Mouse (Mus musculus) embryonic facial prominence, embryonic 13.5 days (tissue): Measurements from ENCODE around the gene Epm2aip1. TPM values are rescaled to one million over a fixed set of nuclear protein-coding genes. Genes with fewer than 3 reads are reported as not detected.

Experiments
- ATAC-seq: fragments of 200-750 bp; cut with Nextera tagmentation; 2 replicates; pipeline ENCODE4 v1.8.0; 2017; ENCODE audit warnings: low read depth; ENCODE audit not compliant: insufficient number of reproducible peaks, insufficient read depth, low FRiP score, low TSS enrichment
- H3K27ac ChIP-seq: fragments of 300-500 bp; sonication (generic); 2 replicates; pipeline ENCODE4 v1.5.1; 2015; ENCODE audit warnings: moderate library complexity, mild to moderate bottlenecking, inconsistent platforms
- H3K27me3 ChIP-seq: fragments of 300-500 bp; sonication (generic); 2 replicates; pipeline ENCODE4 v1.6.1; 2015; ENCODE audit warnings: mild to moderate bottlenecking, inconsistent platforms
- H3K36me3 ChIP-seq: fragments of 300-500 bp; sonication (generic); 2 replicates; pipeline ENCODE4 v1.6.1; 2015; ENCODE audit warnings: mild to moderate bottlenecking, inconsistent platforms
- H3K4me1 ChIP-seq: fragments of 300-500 bp; sonication (generic); 2 replicates; pipeline ENCODE4 v1.6.1; 2015; ENCODE audit warnings: inconsistent platforms
- H3K4me2 ChIP-seq: fragments of 300-500 bp; sonication (generic); 2 replicates; pipeline ENCODE4 v1.6.1; 2015; ENCODE audit warnings: moderate library complexity, mild to moderate bottlenecking, inconsistent platforms
- H3K4me3 ChIP-seq: fragments of 300-500 bp; sonication (generic); 2 replicates; pipeline ENCODE4 v1.5.1; 2015; ENCODE audit warnings: mild to moderate bottlenecking, inconsistent platforms
- H3K9ac ChIP-seq: fragments of 300-500 bp; sonication (generic); 2 replicates; pipeline ENCODE4 v1.6.1; 2015; ENCODE audit warnings: mild to moderate bottlenecking, inconsistent platforms
- H3K9me3 ChIP-seq: fragments of 300-500 bp; sonication (generic); 2 replicates; pipeline ENCODE4 v1.6.1; 2016; ENCODE audit warnings: inconsistent platforms
- WGBS: fragments of 180-500 bp; shearing (Covaris S2); methylation state at CpG from one replicate; pipeline ENCODE4 v1.1.7; 2015; ENCODE audit warnings: mixed read lengths; 5-methylcytosine and 5-hydroxymethylcytosine counted together
- polyA plus RNA-seq: library from polyadenylated mRNA; unstranded; fragments of >200 nt; fragmentation: Nextera tagmentation; extraction: Ambion mirVana; gene quantifications from 2 replicates; pipeline ENCODE4 v1.2.1, GENCODE M21; 2015

Epm2aip1 gene
- polyA plus RNA-seq, 1 experiment from 2014 or later = 32.0 TPM

DNA sequence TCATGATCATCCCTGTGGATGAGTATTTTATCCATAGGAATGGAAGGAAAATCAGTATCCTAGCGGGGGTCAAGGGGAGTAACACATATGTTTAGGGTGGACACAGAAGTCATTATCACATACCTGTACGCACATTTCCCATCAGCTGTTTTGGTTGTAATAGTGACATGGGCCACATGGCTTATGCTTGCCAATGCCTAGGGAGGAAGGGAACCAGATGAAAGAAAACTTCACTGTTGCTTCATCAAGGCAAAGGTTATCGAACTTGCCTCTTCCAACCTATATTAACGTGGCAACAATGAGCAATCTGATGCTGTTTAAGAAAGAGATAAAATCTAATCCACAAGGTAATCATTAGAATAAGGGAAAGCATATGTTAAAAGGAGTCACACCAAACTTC is 10.4 kb upstream of the Epm2aip1 start:
- Histone ChIP-seq H3K4me2 (no peak overlapping the region), H3K27ac (no peak overlapping the region), H3K9me3 (no peaks in the 10 kb centered on the region), H3K27me3 (no peaks in the 10 kb centered on the region), H3K4me3 (no peak overlapping the region), H3K4me1 (no peaks in the 10 kb centered on the region), H3K36me3 (peaks cover 70% of the 10 kb centered on the region), H3K9ac (no peak overlapping the region)
- 81% methylated on average over 4 of the region's 4 CpGs for WGBS
- ATAC-seq = no peak

DNA sequence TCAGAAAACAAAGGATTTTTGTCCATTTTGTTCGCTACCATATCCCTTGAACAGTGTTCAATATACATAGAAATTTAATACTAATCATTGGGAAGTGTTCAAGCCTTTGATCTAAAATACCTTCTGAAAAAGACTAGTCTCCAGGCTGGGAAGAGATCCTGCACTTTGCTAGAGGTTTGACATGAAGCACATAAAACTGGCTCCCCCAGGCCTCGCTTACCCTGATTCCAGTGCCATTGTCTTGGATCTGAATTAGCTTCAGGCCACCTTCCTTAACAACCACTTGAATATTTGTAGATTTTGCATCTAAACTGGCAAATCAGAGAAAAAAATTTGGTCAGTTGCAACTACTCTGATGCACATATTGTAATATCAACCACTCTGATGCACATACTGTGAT is 3.7 kb upstream of the Epm2aip1 start:
- no peaks in the 10 kb centered on the region for H3K9me3 ChIP-seq
- WGBS = 95% methylated on average over 2 of the region's 2 CpGs
- no peak overlapping the region for H3K4me2 ChIP-seq
- H3K36me3 ChIP-seq = peaks cover 32% of the 10 kb centered on the region
- no peaks in the 10 kb centered on the region for H3K27me3 ChIP-seq
- no peak overlapping the region for H3K4me3 ChIP-seq
- H3K9ac ChIP-seq = no peak overlapping the region
- no peak overlapping the region for H3K27ac ChIP-seq
- ATAC-seq = no peak
- peaks cover 10% of the 10 kb centered on the region for H3K4me1 ChIP-seq

DNA sequence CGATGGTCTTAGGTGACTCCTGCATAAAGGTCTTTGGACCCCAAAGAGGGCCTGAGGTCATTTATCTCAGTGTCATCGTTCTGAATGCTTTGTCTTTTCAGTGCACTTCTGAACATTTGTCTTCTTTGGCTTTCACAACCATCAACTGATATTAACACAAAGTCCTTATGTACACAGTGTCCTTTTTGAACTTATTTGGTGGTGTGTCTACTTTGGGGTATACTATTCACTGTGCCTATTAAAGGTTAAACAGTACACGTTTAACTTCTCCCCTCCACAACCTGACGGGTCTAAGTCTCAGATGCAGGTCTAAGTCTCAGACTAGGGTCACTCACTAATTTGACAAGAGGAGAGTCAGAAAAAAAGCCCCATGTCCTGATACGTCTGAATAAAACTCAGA is 1.1 kb upstream of the Epm2aip1 start:
- WGBS = 15% methylated on average over 5 of the region's 5 CpGs

DNA sequence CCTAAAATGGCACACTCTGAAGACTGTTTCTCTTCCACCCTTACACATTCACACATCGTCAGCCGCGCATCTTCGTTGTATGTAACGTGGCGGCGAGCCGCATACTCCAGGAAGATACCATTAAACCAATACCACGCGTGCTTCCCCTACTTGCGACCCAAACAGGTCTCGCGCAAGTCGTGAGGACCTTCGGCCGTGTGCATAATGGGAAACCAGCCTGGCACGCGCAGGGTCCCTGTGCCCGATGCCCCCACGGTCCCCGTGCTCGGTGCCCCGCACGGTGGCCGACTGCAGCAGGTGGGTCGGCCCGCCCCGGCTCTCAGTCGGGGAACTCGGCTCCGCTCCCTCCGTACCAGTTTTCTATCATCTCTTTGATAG is 684 bp upstream of the Epm2aip1 start:
- Histone ChIP-seq H3K9ac (peak overlapping the region; percentile 83), H3K4me1 (peaks cover 33% of the 10 kb centered on the region), H3K36me3 (peaks cover 31% of the 10 kb centered on the region), H3K4me3 (peak overlapping the region; percentile 94), H3K27me3 (no peaks in the 10 kb centered on the region), H3K9me3 (no peaks in the 10 kb centered on the region), H3K27ac (peak overlapping the region; percentile 97), H3K4me2 (peak overlapping the region; percentile 70)
- ATAC-seq = peak; percentile 44
- WGBS = under 1% methylated on average over 32 of the region's 32 CpGs

More for the DNA sequence above, 1.1 kb upstream of the Epm2aip1 start:
- peak overlapping the region; percentile 83 for H3K9ac ChIP-seq
- H3K4me2 ChIP-seq = peak overlapping the region; percentile 70
- peaks cover 29% of the 10 kb centered on the region for H3K4me1 ChIP-seq
- peaks cover 29% of the 10 kb centered on the region for H3K36me3 ChIP-seq
- peak overlapping the region; percentile 97 for H3K27ac ChIP-seq
- peak overlapping the region; percentile 94 for H3K4me3 ChIP-seq
- no peaks in the 10 kb centered on the region for H3K9me3 ChIP-seq
- no peak for ATAC-seq
- no peaks in the 10 kb centered on the region for H3K27me3 ChIP-seq

DNA sequence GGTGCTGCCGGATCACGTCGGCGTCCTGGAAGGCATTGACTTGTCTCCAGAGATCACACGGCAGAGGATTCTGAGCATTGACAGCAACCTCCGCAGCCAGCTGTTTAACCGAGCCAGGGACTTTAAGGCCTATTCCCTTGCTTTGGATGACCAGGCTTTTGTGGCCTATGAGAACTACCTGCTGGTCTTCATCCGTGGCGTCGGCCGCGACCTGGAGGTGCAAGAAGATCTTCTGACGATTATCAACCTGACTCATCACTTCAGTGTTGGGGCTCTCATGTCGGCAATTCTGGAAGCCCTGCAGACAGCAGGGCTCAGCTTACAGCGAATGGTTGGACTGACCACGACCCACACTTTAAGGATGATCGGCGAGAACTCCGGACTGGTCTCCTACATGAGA is 627 bp downstream of the Epm2aip1 start:
- Histone ChIP-seq H3K4me3 (peak overlapping the region; percentile 94), H3K27ac (peak overlapping the region; percentile 97), H3K27me3 (no peaks in the 10 kb centered on the region), H3K36me3 (peaks cover 31% of the 10 kb centered on the region), H3K4me1 (peaks cover 40% of the 10 kb centered on the region), H3K9me3 (no peaks in the 10 kb centered on the region), H3K9ac (peak overlapping the region; percentile 95), H3K4me2 (peak overlapping the region; percentile 71)
- 10% methylated on average over 19 of the region's 19 CpGs for WGBS
- ATAC-seq = no peak

DNA sequence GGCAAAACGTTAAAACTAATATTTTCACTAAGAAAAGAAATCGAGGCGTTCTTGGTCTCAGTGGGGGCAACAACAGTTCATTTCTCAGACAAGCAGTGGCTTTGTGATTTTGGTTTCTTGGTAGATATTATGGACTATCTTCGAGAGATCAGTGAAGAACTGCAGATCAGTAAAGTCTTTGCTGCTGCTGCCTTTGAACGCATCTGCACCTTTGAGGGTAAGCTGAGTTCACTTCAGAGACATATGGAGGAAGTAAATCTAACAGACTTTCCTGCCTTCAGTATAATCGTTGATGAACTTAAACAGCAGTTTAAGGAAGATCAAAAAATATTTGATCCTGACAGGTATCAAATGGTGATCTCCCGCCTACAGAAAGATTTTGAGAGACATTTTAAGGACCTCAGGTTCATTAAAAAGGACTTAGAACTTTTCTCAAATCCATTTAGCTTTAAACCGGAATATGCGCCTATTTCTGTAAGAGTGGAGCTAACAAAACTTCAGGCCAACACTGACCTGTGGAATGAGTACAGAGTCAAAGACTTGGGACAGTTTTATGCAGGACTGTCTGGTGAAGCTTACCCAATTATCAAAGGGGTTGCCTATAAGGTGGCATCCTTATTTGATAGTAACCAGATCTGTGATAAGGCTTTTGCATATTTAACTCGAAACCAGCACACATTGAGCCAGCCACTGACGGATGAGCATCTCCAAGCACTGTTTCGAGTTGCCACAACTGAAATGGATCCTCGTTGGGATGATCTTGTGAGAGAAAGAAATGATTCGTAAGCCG is 1.5 kb downstream of the Epm2aip1 start:
- peak overlapping the region; percentile 71 for H3K4me2 ChIP-seq
- ATAC-seq = no peak
- H3K27me3 ChIP-seq = no peaks in the 10 kb centered on the region
- H3K4me1 ChIP-seq = peaks cover 40% of the 10 kb centered on the region
- H3K4me3 ChIP-seq = peak overlapping the region; percentile 94
- H3K36me3 ChIP-seq = peaks cover 38% of the 10 kb centered on the region
- no peak overlapping the region for H3K27ac ChIP-seq
- H3K9me3 ChIP-seq = no peaks in the 10 kb centered on the region
- peak overlapping the region; percentile 95 for H3K9ac ChIP-seq
- WGBS = 68% methylated on average over 15 of the region's 15 CpGs

DNA sequence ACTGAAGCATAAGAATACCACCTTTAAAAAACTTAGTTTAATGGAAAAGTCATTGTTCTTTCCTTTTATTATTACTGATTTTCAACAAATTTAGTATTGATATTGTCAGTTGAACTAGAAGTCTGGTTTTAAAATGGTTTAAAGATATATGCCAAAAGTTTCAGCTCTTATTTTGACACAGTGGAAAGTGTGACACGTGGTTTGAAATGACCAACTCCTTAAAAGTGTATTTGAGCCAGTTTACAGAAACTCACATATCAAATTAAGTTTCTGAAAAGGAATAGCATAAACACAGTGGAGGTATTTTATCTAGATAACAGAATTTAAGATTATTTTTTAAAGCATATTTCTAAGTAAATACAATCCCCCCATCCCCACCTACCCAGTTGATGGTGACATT is 2.2 kb downstream of the Epm2aip1 start:
- no peak for ATAC-seq
- Histone ChIP-seq H3K4me1 (peaks cover 40% of the 10 kb centered on the region), H3K27ac (no peak overlapping the region), H3K9me3 (no peaks in the 10 kb centered on the region), H3K9ac (no peak overlapping the region), H3K27me3 (no peaks in the 10 kb centered on the region), H3K4me2 (peak overlapping the region; percentile 71), H3K4me3 (peak overlapping the region; percentile 94), H3K36me3 (peaks cover 45% of the 10 kb centered on the region)
- WGBS = 82% methylated on average over 1 of the region's 1 CpGs

DNA sequence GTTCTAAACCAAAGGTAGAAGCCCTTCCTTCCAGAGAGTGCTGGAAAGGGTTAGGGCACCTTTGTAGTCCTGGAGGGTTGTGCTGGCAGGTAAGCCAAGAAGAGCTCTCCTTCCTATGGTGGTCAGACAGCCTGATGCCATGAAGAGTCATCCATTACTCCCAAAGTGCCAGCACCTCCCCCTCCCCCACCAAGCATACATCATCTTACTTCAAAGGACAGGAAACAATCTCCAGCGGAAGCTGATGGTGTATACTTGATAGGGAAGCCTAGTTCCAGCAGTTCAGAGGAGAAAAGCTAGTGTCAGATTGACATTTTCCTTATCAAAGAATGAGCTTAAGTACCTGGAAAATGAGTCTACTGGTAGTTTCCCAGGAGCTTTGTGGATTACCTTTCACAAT is 3.4 kb downstream of the Epm2aip1 start:
- Histone ChIP-seq H3K9ac (peak overlapping the region; percentile 44; the same call in 1 of the 2 replicates), H3K27me3 (no peaks in the 10 kb centered on the region), H3K27ac (no peak overlapping the region), H3K4me1 (peaks cover 40% of the 10 kb centered on the region), H3K4me2 (peak overlapping the region; percentile 71), H3K9me3 (no peaks in the 10 kb centered on the region), H3K4me3 (peak overlapping the region; percentile 26; the same call in 1 of the 2 replicates), H3K36me3 (peaks cover 54% of the 10 kb centered on the region)
- no peak for ATAC-seq
- 39% methylated on average over 1 of the region's 1 CpGs for WGBS

DNA sequence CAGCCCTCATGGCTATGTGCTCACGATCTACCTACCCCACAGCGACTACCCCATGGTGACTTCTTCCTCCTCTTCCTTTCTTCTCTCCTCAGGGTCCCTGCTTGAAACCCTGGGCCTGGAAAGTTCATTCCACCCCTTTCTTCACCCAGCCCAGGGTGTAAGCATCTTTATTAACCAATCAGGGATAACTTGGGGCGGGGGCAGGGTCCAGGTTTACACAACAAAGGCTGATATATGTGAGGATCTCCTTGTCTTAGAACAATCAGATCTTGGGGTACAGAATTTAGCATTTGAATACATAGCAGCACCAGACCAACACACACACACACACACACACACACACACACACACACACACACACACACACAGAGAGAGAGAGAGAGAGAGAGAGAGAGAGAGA is 13.3 kb downstream of the Epm2aip1 start:
- Histone ChIP-seq H3K4me2 (no peak overlapping the region), H3K4me3 (no peak overlapping the region), H3K9ac (no peak overlapping the region), H3K27ac (no peak overlapping the region), H3K27me3 (no peaks in the 10 kb centered on the region), H3K9me3 (no peaks in the 10 kb centered on the region), H3K4me1 (peaks cover 8% of the 10 kb centered on the region), H3K36me3 (no peaks in the 10 kb centered on the region)
- ATAC-seq = no peak
- WGBS = 41% methylated on average over 3 of the region's 3 CpGs

DNA sequence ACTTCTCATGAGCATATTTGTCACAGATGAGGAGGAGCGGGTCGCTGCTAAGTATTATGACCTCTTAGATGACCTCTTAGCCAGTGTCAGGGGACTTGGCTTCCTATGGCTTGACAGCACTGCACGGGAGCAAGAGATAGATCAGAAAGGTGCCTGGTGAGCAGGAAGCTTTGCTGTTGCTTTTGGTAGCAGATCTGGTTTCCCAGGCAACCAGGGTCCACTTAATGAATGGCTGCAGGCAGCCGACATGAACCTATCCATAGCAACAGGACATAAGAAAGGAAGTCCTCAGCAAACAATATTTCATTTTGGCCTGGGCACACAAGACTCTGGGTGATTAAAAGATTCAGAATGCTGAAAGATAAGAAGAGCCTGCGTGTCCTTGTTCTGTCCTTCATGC is 13.9 kb downstream of the Epm2aip1 start:
- Histone ChIP-seq H3K9ac (no peak overlapping the region), H3K36me3 (no peaks in the 10 kb centered on the region), H3K4me3 (no peak overlapping the region), H3K27me3 (no peaks in the 10 kb centered on the region), H3K4me2 (no peak overlapping the region), H3K4me1 (peaks cover 10% of the 10 kb centered on the region), H3K9me3 (no peaks in the 10 kb centered on the region), H3K27ac (no peak overlapping the region)
- no peak for ATAC-seq
- 20% methylated on average over 5 of the region's 5 CpGs for WGBS

DNA sequence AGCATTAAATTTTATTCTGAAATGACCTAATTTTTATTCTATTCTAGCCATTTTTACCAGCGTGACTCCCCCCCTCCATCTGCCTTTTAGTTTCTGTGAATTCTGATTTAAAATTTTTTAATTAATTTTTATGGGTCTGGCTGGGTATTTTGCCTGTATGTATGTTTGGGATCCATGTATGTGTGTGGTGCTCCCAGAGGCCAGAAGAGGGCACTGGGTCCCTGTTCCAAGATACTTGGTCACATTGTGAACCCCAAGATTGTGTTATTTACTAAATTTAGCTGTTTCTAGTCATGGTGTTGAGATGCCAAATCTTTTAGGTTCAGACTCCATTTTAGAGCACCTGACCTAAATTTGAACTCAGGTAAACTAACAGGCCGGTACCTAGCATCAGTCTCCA is 14.7 kb downstream of the Epm2aip1 start:
- no peak overlapping the region for H3K4me2 ChIP-seq
- H3K9ac ChIP-seq = no peak overlapping the region
- no peak overlapping the region for H3K27ac ChIP-seq
- no peaks in the 10 kb centered on the region for H3K27me3 ChIP-seq
- no peak for ATAC-seq
- H3K9me3 ChIP-seq = no peaks in the 10 kb centered on the region
- H3K36me3 ChIP-seq = no peaks in the 10 kb centered on the region
- WGBS = 76% methylated on average over 2 of the region's 2 CpGs
- H3K4me1 ChIP-seq = peaks cover 10% of the 10 kb centered on the region
- no peak overlapping the region for H3K4me3 ChIP-seq

DNA sequence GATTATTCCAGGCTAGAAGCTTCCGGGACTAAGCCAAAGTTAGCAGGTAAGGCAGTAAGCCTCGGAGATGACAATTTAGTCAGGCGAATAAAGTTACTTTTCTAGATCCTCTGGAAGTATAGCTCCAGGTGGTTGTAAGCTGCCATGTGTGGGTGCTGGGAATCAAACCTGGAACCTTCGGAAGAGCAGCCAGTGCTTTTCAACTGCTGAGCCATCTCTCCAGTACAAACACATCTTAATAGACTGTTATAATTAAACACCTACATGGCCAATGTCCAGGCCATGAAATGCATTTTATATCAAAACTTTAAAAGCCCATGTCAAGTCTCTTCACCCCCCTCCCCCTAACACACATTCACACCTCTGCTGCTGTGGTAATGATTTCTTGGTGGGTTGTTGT is 16.2 kb downstream of the Epm2aip1 start:
- ATAC-seq = no peak
- no peak overlapping the region for H3K27ac ChIP-seq
- H3K4me3 ChIP-seq = no peak overlapping the region
- 86% methylated on average over 4 of the region's 4 CpGs for WGBS
- no peaks in the 10 kb centered on the region for H3K36me3 ChIP-seq
- no peaks in the 10 kb centered on the region for H3K9me3 ChIP-seq
- H3K4me2 ChIP-seq = no peak overlapping the region
- no peaks in the 10 kb centered on the region for H3K27me3 ChIP-seq
- peaks cover 10% of the 10 kb centered on the region for H3K4me1 ChIP-seq
- H3K9ac ChIP-seq = no peak overlapping the region
